Mouse (Mus musculus): ENCODE measurements at regions not wholly inside any gene's neighbourhood (a gene's known extent, or its start where the extent isn't known, plus 50 kb on each side); places are given as distances from the start of the nearest gene placed in this dataset.

GRCm38 (mm10) chr14:13146959-13147535 is 137.5 kb upstream of the Synpr start:
- no peak overlapping the region for H3K4me2 ChIP-seq (ENCODE audit: low read depth, low read length, severe bottlenecking)
- H3K4me1 ChIP-seq (replicated peaks; ENCODE audit: control insufficient read depth, insufficient read depth, low read length): no peaks in the 10 kb centered on the region
- no peaks in the 10 kb centered on the region for H3K9me3 ChIP-seq (ENCODE audit: control insufficient read depth, low read length)
- no peaks in the 10 kb centered on the region for H3K27me3 ChIP-seq (ENCODE audit: control insufficient read depth, insufficient read depth, low read length)
- no peak for DNase-seq (ENCODE audit: low spot score)
- no peak overlapping the region for H3K9ac ChIP-seq (ENCODE audit: low read length)
- ATAC-seq (replicated peaks; ENCODE audit: low FRiP score): no peak
- 93% methylated on average over 4 of the region's 4 CpGs for WGBS
- H3K27ac ChIP-seq (ENCODE audit: low read depth, low read length): no peak overlapping the region
- H3K36me3 ChIP-seq (ENCODE audit: control insufficient read depth, insufficient read depth, low read length): no peaks in the 10 kb centered on the region
- H3K4me3 ChIP-seq (ENCODE audit: low read depth, low read length): no peak overlapping the region

GRCm38 (mm10) chr14:13149617-13150016 is 135.0 kb upstream of the Synpr start:
- Histone ChIP-seq H3K27ac (ENCODE audit: low read depth, low read length) (no peak overlapping the region), H3K4me2 (ENCODE audit: low read depth, low read length, severe bottlenecking) (no peak overlapping the region), H3K4me1 (replicated peaks; ENCODE audit: control insufficient read depth, insufficient read depth, low read length) (no peaks in the 10 kb centered on the region), H3K9me3 (ENCODE audit: control insufficient read depth, low read length) (no peaks in the 10 kb centered on the region), H3K36me3 (ENCODE audit: control insufficient read depth, insufficient read depth, low read length) (no peaks in the 10 kb centered on the region), H3K9ac (ENCODE audit: low read length) (no peak overlapping the region), H3K27me3 (ENCODE audit: control insufficient read depth, insufficient read depth, low read length) (no peaks in the 10 kb centered on the region), H3K4me3 (ENCODE audit: low read depth, low read length) (no peak overlapping the region)
- DNase-seq (ENCODE audit: low spot score) (no peak), ATAC-seq (replicated peaks; ENCODE audit: low FRiP score) (no peak)
- WGBS: 83% methylated on average over 1 of the region's 1 CpGs

DNA sequence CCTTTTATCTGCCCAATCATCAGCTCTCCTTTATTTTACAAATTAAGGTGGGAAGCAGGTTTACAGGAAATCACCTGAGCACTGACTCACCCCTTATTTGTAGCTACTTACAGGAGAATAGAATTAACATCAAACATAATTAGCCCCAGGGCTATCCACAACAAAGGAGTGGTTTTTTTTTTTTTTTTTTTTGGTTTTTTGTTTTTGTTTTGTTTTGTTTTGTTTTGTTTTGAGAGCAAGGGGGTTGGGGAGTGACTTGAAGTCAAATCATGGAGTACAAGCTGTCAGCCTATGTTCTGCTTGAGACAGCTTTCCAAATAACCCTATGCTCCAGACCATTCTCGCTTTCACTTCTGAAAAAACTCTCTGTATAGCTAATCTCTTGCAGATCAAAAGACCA is 132.9 kb upstream of the Synpr start:
- no peak overlapping the region for H3K27ac ChIP-seq (ENCODE audit: low read depth, low read length)
- H3K9ac ChIP-seq (ENCODE audit: low read length): no peak overlapping the region
- H3K4me3 ChIP-seq (ENCODE audit: low read depth, low read length): no peak overlapping the region
- no peaks in the 10 kb centered on the region for H3K36me3 ChIP-seq (ENCODE audit: control insufficient read depth, insufficient read depth, low read length)
- WGBS: 84% methylated on average over 1 of the region's 1 CpGs
- H3K9me3 ChIP-seq (ENCODE audit: control insufficient read depth, low read length): no peaks in the 10 kb centered on the region
- H3K4me1 ChIP-seq (replicated peaks; ENCODE audit: control insufficient read depth, insufficient read depth, low read length): no peaks in the 10 kb centered on the region
- DNase-seq (ENCODE audit: low spot score) (no peak), ATAC-seq (replicated peaks; ENCODE audit: low FRiP score) (no peak)
- H3K27me3 ChIP-seq (ENCODE audit: control insufficient read depth, insufficient read depth, low read length): no peaks in the 10 kb centered on the region
- H3K4me2 ChIP-seq (ENCODE audit: low read depth, low read length, severe bottlenecking): no peak overlapping the region

- no peaks in the 10 kb centered on the region for H3K4me1 ChIP-seq (replicated peaks; ENCODE audit: control insufficient read depth, insufficient read depth, low read length)
- DNase-seq (ENCODE audit: low spot score) (no peak), ATAC-seq (replicated peaks; ENCODE audit: low FRiP score) (no peak)
- no peaks in the 10 kb centered on the region for H3K9me3 ChIP-seq (ENCODE audit: control insufficient read depth, low read length)
- no peaks in the 10 kb centered on the region for H3K27me3 ChIP-seq (ENCODE audit: control insufficient read depth, insufficient read depth, low read length)
- H3K4me2 ChIP-seq (ENCODE audit: low read depth, low read length, severe bottlenecking): no peak overlapping the region
- H3K4me3 ChIP-seq (ENCODE audit: low read depth, low read length): no peak overlapping the region
- H3K9ac ChIP-seq (ENCODE audit: low read length): no peak overlapping the region
- 73% methylated on average over 3 of the region's 3 CpGs for WGBS
- no peak overlapping the region for H3K27ac ChIP-seq (ENCODE audit: low read depth, low read length)
- no peaks in the 10 kb centered on the region for H3K36me3 ChIP-seq (ENCODE audit: control insufficient read depth, insufficient read depth, low read length)
Measured at GRCm38 (mm10) chr14:13176149-13176548, 108.4 kb upstream of the Synpr start.

DNA sequence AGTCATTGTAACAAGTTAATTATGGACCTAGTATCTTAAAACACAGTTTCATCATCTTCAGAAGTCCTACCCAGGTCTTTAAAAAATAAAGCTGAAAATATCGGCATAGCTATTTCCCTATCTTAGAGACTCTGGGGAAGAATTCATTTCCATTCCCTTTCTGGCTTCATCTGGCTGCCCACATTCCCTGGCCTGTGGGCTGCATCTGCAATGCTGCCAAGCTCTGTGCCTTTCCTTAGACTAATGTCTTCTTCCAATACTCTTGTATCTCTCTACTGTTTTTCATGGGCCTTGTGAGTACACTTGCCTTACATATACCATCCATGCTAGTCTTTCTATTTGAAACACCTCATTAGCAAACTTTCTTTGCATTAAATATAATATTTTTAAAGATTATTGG is 106.7 kb upstream of the Synpr start:
- no peak for ATAC-seq (replicated peaks; ENCODE audit: low FRiP score)
- Histone ChIP-seq H3K27me3 (ENCODE audit: control insufficient read depth, insufficient read depth, low read length) (no peaks in the 10 kb centered on the region), H3K9me3 (ENCODE audit: control insufficient read depth, low read length) (no peaks in the 10 kb centered on the region), H3K4me2 (ENCODE audit: low read depth, low read length, severe bottlenecking) (no peak overlapping the region), H3K4me1 (replicated peaks; ENCODE audit: control insufficient read depth, insufficient read depth, low read length) (no peaks in the 10 kb centered on the region), H3K27ac (ENCODE audit: low read depth, low read length) (no peak overlapping the region), H3K36me3 (ENCODE audit: control insufficient read depth, insufficient read depth, low read length) (no peaks in the 10 kb centered on the region), H3K9ac (ENCODE audit: low read length) (no peak overlapping the region), H3K4me3 (ENCODE audit: low read depth, low read length) (no peak overlapping the region)
- DNase-seq (ENCODE audit: low spot score): no peak
- 96% methylated on average over 1 of the region's 1 CpGs for WGBS

GRCm38 (mm10) chr14:13190801-13191200 is 93.8 kb upstream of the Synpr start:
- DNase-seq (ENCODE audit: low spot score) (no peak), ATAC-seq (replicated peaks; ENCODE audit: low FRiP score) (no peak)
- Histone ChIP-seq H3K4me3 (ENCODE audit: low read depth, low read length) (no peak overlapping the region), H3K9me3 (ENCODE audit: control insufficient read depth, low read length) (no peaks in the 10 kb centered on the region), H3K27ac (ENCODE audit: low read depth, low read length) (no peak overlapping the region), H3K27me3 (ENCODE audit: control insufficient read depth, insufficient read depth, low read length) (no peaks in the 10 kb centered on the region), H3K9ac (ENCODE audit: low read length) (no peak overlapping the region), H3K4me1 (replicated peaks; ENCODE audit: control insufficient read depth, insufficient read depth, low read length) (no peaks in the 10 kb centered on the region), H3K4me2 (ENCODE audit: low read depth, low read length, severe bottlenecking) (no peak overlapping the region), H3K36me3 (ENCODE audit: control insufficient read depth, insufficient read depth, low read length) (no peaks in the 10 kb centered on the region)
- 80% methylated on average over 1 of the region's 1 CpGs for WGBS

DNA sequence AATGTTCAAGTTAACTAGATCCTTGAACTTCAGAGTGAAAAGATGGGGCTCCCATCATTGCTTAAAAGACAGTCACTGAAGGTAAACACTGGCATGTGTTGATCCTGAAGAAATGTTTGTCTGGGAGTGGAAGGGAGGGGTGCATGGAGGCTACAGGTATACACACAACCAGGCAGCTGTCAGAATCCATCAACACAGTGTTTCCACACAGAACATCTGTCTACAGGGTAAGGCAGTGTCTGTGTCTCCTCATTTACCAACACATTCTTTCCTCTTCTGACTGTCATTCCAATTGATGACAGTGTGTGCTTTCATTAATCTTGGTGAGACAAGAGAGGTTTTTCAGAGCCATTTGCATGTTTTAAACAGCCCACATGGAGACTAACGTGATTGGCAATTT is 91.8 kb upstream of the Synpr start:
- Histone ChIP-seq H3K27me3 (ENCODE audit: control insufficient read depth, insufficient read depth, low read length) (no peaks in the 10 kb centered on the region), H3K4me3 (ENCODE audit: low read depth, low read length) (no peak overlapping the region), H3K36me3 (ENCODE audit: control insufficient read depth, insufficient read depth, low read length) (no peaks in the 10 kb centered on the region), H3K4me1 (replicated peaks; ENCODE audit: control insufficient read depth, insufficient read depth, low read length) (no peaks in the 10 kb centered on the region), H3K27ac (ENCODE audit: low read depth, low read length) (no peak overlapping the region), H3K9ac (ENCODE audit: low read length) (no peak overlapping the region), H3K4me2 (ENCODE audit: low read depth, low read length, severe bottlenecking) (no peak overlapping the region), H3K9me3 (ENCODE audit: control insufficient read depth, low read length) (no peaks in the 10 kb centered on the region)
- DNase-seq (ENCODE audit: low spot score) (no peak), ATAC-seq (replicated peaks; ENCODE audit: low FRiP score) (no peak)
- WGBS: 61% methylated on average over 1 of the region's 1 CpGs

GRCm38 (mm10) chr14:13197330-13197892 is 87.2 kb upstream of the Synpr start:
- Histone ChIP-seq H3K27me3 (ENCODE audit: control insufficient read depth, insufficient read depth, low read length) (no peaks in the 10 kb centered on the region), H3K27ac (ENCODE audit: low read depth, low read length) (no peak overlapping the region), H3K9ac (ENCODE audit: low read length) (no peak overlapping the region), H3K4me2 (ENCODE audit: low read depth, low read length, severe bottlenecking) (no peak overlapping the region), H3K4me3 (ENCODE audit: low read depth, low read length) (no peak overlapping the region), H3K36me3 (ENCODE audit: control insufficient read depth, insufficient read depth, low read length) (no peaks in the 10 kb centered on the region), H3K9me3 (ENCODE audit: control insufficient read depth, low read length) (no peaks in the 10 kb centered on the region), H3K4me1 (replicated peaks; ENCODE audit: control insufficient read depth, insufficient read depth, low read length) (no peaks in the 10 kb centered on the region)
- 76% methylated on average over 3 of the region's 3 CpGs for WGBS
- ATAC-seq (replicated peaks; ENCODE audit: low FRiP score): no peak
- no peak for DNase-seq (ENCODE audit: low spot score)

GRCm38 (mm10) chr14:13198491-13198890 is 86.1 kb upstream of the Synpr start:
- no peaks in the 10 kb centered on the region for H3K36me3 ChIP-seq (ENCODE audit: control insufficient read depth, insufficient read depth, low read length)
- ATAC-seq (replicated peaks; ENCODE audit: low FRiP score): peak; percentile 70; the same call in 1 of the 2 replicates
- 49% methylated on average over 1 of the region's 1 CpGs for WGBS

More at GRCm38 (mm10) chr14:13198491-13198890, 86.1 kb upstream of the Synpr start:
- Histone ChIP-seq H3K4me1 (replicated peaks; ENCODE audit: control insufficient read depth, insufficient read depth, low read length) (no peaks in the 10 kb centered on the region), H3K9me3 (ENCODE audit: control insufficient read depth, low read length) (no peaks in the 10 kb centered on the region), H3K27me3 (ENCODE audit: control insufficient read depth, insufficient read depth, low read length) (no peaks in the 10 kb centered on the region), H3K4me2 (ENCODE audit: low read depth, low read length, severe bottlenecking) (no peak overlapping the region), H3K4me3 (ENCODE audit: low read depth, low read length) (no peak overlapping the region), H3K9ac (ENCODE audit: low read length) (no peak overlapping the region), H3K27ac (ENCODE audit: low read depth, low read length) (no peak overlapping the region)
- no peak for DNase-seq (ENCODE audit: low spot score)

Measured in forebrain, embryonic 11.5 days (tissue).